Mouse (Mus musculus): Measurements from ENCODE around the gene Carnmt1. TPM values are rescaled to one million over a fixed set of nuclear protein-coding genes. Genes with fewer than 3 reads are reported as not detected.

Gene Carnmt1
- polyA plus RNA-seq, 1 experiment from 2014 or later: 26.9 TPM

DNA sequence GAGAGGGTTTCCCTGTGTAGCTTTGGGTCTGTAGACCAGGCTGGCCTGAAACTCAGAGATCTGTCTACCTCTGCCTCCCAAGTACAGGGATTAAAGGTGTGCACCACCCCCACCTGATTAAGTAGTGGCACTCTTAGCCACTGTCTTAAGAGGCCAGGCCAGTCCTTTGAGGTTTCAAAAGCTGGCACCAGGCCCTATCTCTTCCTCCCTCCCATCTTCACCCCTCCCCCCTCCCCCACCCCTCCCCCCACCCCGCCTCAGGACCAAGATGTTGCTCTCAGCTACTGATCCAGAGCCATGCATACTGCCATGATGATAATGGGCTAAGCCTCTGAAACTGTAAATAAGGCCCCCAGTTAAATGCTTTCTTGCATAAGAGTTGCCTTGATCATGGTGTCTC lies 11.2 kb upstream of the Carnmt1 start:
- no peak for ATAC-seq (ENCODE audit: low FRiP score)
- no peaks in the 10 kb centered on the region for H3K36me3 ChIP-seq
- no CpG with 5 or more reads among the region's 1 CpGs for WGBS

DNA sequence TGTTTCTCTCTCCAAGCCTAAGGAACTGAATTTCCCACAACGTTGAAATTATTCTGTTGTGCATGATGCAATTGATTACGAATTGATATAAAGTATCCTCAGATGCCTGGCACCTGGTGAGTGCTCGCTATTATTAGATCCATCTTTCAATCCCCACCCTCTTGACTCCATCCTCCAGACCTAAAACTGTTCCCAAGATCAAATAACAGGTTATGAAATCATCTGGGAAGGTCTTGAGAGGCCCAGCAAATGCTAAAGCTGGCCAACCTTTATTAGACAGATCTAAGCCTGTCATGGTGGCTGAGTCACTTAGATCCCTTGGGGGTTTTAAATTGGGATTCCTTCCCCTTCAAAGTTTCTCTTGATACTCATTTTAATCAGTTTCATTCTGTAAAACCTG lies 10.1 kb upstream of the Carnmt1 start:
- Histone ChIP-seq H3K4me2 (replicated peaks) (no peak overlapping the region), H3K9me3 (replicated peaks) (no peaks in the 10 kb centered on the region), H3K27ac (no peak overlapping the region), H3K4me3 (no peak overlapping the region), H3K36me3 (no peaks in the 10 kb centered on the region), H3K4me1 (no peaks in the 10 kb centered on the region), H3K27me3 (no peaks in the 10 kb centered on the region), H3K9ac (no peak overlapping the region)
- ATAC-seq (ENCODE audit: low FRiP score): no peak
- 87% methylated on average over 3 of the region's 3 CpGs for WGBS

More for the DNA sequence above, 11.2 kb upstream of the Carnmt1 start:
- no peaks in the 10 kb centered on the region for H3K4me1 ChIP-seq
- H3K27ac ChIP-seq: no peak overlapping the region
- H3K9me3 ChIP-seq (replicated peaks): no peaks in the 10 kb centered on the region
- H3K4me2 ChIP-seq (replicated peaks): no peak overlapping the region
- no peak overlapping the region for H3K4me3 ChIP-seq
- no peak overlapping the region for H3K9ac ChIP-seq
- no peaks in the 10 kb centered on the region for H3K27me3 ChIP-seq

DNA sequence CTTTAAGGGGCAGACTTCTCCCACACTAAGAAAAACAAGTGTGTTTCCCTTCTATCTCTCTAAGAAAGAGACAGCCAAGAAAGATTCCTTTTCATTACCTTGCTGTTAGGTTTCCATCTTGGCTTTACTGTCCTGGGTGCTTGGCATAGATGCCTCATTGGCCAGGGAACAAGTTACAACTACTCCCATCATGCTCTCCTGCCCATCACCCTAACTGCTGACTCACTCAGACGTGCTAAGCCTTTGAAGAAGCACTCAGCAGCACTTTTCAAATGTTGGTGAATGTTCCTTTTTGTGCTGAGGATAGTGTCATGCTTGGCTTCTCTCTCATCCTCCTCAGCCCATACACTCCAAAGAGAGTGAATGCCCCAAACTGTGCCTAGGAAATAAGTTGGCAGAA lies 8.9 kb upstream of the Carnmt1 start:
- no peak overlapping the region for H3K27ac ChIP-seq
- H3K36me3 ChIP-seq: no peaks in the 10 kb centered on the region
- WGBS: 53% methylated on average over 1 of the region's 1 CpGs
- H3K27me3 ChIP-seq: no peaks in the 10 kb centered on the region
- no peak for ATAC-seq (ENCODE audit: low FRiP score)
- H3K4me3 ChIP-seq: no peak overlapping the region
- H3K9me3 ChIP-seq (replicated peaks): no peaks in the 10 kb centered on the region
- H3K4me2 ChIP-seq (replicated peaks): no peak overlapping the region
- H3K9ac ChIP-seq: no peak overlapping the region
- no peaks in the 10 kb centered on the region for H3K4me1 ChIP-seq

DNA sequence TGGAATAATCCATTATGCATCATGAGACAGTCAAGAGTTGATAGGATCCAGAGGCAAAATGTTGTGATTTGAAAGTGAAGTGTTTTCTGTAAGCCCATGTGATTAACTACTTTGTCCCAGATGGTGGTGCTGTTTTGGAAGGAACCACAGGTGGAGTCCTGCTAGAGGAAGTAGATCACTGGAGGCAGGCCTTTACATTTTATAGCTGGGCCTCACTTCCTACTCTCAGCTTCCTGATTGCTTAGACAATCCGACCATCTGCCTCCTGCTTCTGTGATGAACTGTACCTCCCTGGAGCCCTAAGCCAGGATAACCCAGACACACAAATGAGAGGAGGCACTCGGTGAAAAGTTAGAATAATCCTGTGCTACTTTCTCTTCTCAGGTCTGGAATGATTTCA lies 6.7 kb upstream of the Carnmt1 start:
- H3K4me3 ChIP-seq: no peak overlapping the region
- no peaks in the 10 kb centered on the region for H3K9me3 ChIP-seq (replicated peaks)
- no peaks in the 10 kb centered on the region for H3K36me3 ChIP-seq
- no peaks in the 10 kb centered on the region for H3K27me3 ChIP-seq
- no peak overlapping the region for H3K27ac ChIP-seq
- WGBS: 74% methylated on average over 2 of the region's 2 CpGs
- H3K4me2 ChIP-seq (replicated peaks): no peak overlapping the region
- no peak overlapping the region for H3K9ac ChIP-seq
- ATAC-seq (ENCODE audit: low FRiP score): no peak
- no peaks in the 10 kb centered on the region for H3K4me1 ChIP-seq

DNA sequence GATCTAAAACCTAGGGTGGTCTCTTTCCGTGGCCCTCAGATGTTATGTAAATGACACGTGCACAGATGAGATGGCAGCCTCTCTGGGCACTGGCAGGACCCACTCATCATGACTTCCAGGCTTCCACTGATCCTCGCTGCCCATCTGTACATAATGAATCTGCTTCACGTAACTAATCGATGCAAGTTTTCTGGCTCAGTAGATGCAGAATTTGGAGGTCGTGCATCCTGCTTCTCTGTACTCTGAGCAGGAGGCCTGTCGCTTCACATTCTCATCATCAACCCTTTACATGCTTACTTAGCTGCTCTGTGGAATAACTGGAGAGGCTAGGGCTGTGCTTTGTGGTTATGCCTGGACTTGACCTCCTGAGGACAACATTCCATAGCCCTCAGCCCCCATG lies 3.6 kb upstream of the Carnmt1 start:
- Histone ChIP-seq H3K9ac (no peak overlapping the region), H3K27me3 (no peaks in the 10 kb centered on the region), H3K4me1 (peaks cover 5% of the 10 kb centered on the region), H3K4me2 (replicated peaks) (no peak overlapping the region), H3K36me3 (no peaks in the 10 kb centered on the region), H3K4me3 (no peak overlapping the region), H3K9me3 (replicated peaks) (no peaks in the 10 kb centered on the region), H3K27ac (no peak overlapping the region)
- ATAC-seq (ENCODE audit: low FRiP score): no peak
- 73% methylated on average over 7 of the region's 7 CpGs for WGBS

DNA sequence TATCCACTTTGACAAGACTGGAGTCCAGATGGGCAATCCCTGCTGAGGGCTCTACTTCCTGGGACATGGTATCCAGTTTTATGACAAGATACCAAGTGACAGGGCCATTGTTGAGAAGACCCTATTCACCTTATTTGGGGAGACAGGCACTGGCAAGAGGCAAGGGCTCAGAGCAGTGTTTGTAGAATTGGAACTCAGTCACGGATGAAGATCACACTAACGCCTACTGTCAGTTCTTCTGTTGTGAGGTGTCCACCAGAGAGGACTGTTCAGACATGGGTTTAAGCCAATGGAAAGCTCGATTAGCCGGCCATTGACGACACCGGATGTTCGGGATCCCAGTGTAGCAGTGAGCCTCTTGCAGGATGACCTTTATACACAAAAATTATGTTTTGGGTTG lies 1.0 kb upstream of the Carnmt1 start:
- 96% methylated on average over 7 of the region's 7 CpGs for WGBS

DNA sequence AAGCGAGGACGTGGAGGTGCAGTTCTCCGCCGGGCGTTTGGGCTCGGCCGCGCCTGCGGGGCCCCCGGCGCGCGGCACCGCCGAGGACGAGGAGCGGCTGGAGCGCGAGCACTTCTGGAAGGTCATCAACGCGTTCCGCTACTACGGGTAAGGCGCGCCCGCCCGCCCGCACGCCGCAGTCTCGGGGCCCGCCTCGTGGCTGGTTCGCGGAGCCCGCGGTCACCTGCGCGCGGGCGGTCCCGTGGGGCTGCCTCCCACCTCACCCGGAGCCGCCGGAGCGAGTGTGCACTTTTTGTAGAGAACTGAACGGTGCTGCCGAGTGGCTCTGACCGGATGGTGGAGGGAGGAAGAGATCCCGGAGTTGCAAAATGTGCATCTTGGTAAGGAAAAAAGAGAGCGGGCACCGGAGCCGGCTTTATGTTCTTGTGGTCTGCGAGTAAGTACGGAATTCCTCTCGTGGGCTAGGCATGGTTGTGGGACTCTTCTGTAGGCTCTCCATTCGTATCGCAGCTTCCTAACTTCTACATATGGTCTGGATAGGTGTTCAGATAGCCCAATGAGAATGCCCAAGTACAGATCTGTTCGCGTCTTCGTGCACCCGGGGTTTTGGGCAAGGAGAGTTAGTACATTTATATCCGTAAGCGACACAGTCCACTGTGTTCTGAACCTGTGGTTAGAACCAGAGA lies 635 bp downstream of the Carnmt1 start:
- Histone ChIP-seq H3K9me3 (replicated peaks) (no peaks in the 10 kb centered on the region), H3K4me2 (replicated peaks) (peak overlapping the region; percentile 70), H3K9ac (peak overlapping the region; percentile 77), H3K27ac (peak overlapping the region; percentile 65), H3K4me1 (peaks cover 21% of the 10 kb centered on the region), H3K27me3 (no peaks in the 10 kb centered on the region), H3K4me3 (peak overlapping the region; percentile 81), H3K36me3 (no peaks in the 10 kb centered on the region)
- ATAC-seq (ENCODE audit: low FRiP score): peak; percentile 84
- under 1% methylated on average over 61 of the region's 64 CpGs for WGBS

More for the DNA sequence above, 1.0 kb upstream of the Carnmt1 start:
- H3K4me1 ChIP-seq: peaks cover 21% of the 10 kb centered on the region
- no peaks in the 10 kb centered on the region for H3K36me3 ChIP-seq
- no peak for ATAC-seq (ENCODE audit: low FRiP score)
- H3K27me3 ChIP-seq: no peaks in the 10 kb centered on the region
- H3K27ac ChIP-seq: no peak overlapping the region
- H3K4me2 ChIP-seq (replicated peaks): no peak overlapping the region
- H3K9me3 ChIP-seq (replicated peaks): no peaks in the 10 kb centered on the region
- no peak overlapping the region for H3K4me3 ChIP-seq
- no peak overlapping the region for H3K9ac ChIP-seq

DNA sequence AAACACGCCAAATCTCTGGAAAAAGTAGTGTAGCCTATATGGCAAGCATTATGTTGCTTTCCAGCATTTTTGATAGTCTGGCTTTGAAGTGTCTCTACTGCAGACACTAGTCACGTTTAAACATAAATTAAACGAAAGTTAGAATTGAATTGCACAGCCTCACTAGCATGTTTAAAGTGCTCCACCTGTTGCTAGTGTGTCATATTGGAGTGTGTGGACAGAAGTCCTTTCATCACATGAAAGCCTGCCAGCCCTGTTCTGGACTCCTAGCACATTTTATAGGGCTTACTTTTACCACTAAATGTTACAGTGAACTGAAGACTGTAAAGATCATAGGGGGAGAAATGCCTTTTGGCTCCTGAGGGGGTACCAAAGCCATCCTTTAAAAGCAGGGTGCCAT lies 1.9 kb downstream of the Carnmt1 start:
- Histone ChIP-seq H3K27me3 (no peaks in the 10 kb centered on the region), H3K4me3 (no peak overlapping the region), H3K4me2 (replicated peaks) (peak overlapping the region; percentile 70), H3K9ac (no peak overlapping the region), H3K27ac (no peak overlapping the region), H3K36me3 (no peaks in the 10 kb centered on the region), H3K4me1 (peaks cover 21% of the 10 kb centered on the region), H3K9me3 (replicated peaks) (no peaks in the 10 kb centered on the region)
- ATAC-seq (ENCODE audit: low FRiP score): no peak
- WGBS: 50% methylated on average over 3 of the region's 3 CpGs

DNA sequence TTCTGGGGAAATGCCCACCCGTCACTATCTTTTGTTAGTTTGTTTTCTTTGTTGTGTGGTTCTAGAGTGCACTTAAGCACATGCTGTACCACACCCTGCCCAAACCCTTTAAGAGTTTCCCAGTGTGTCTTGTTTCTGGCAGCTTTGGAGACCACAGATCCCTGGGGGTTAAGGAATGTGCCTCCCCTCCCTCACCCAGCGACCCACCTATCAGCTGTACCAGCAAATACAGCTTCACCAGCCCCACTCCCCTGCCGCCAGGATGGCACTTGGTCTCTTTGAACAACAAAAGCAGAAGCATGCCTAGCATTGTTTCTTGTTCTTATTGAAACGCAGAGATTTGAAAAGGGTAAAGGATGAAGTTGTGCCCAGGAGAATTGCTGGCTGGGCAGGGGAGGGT lies 2.6 kb downstream of the Carnmt1 start:
- Histone ChIP-seq H3K27me3 (no peaks in the 10 kb centered on the region), H3K9ac (0 out of 2 replicates have a peak overlapping the region, but pooled peaks have one; percentile 35), H3K36me3 (no peaks in the 10 kb centered on the region), H3K9me3 (replicated peaks) (no peaks in the 10 kb centered on the region), H3K4me2 (replicated peaks) (peak overlapping the region; percentile 70; the same call in 1 of the 2 replicates), H3K27ac (no peak overlapping the region), H3K4me1 (peaks cover 21% of the 10 kb centered on the region), H3K4me3 (no peak overlapping the region)
- no peak for ATAC-seq (ENCODE audit: low FRiP score)
- 12% methylated on average over 4 of the region's 4 CpGs for WGBS

DNA sequence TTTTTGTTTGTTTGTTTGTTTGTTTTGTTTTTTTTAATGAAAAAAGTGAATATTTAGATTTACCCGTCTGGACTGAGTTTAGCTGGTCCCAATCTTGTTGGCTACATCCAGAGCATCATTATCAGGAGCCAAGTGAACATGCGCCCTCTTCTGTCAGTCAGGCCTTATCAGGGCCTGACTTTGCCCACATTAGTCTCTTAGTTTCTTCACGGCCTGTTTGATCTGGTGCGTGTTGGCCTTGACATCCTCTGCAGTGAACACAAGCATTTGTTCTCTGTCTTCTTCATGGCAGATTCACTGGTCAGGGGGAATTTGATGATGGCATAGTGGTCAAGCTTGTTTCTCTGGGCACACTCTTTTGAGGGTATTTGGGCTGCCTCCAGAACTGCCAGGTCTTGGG lies 11.6 kb downstream of the Carnmt1 start:
- Histone ChIP-seq H3K36me3 (peaks cover 14% of the 10 kb centered on the region), H3K9ac (no peak overlapping the region), H3K4me1 (no peaks in the 10 kb centered on the region), H3K9me3 (replicated peaks) (no peaks in the 10 kb centered on the region), H3K4me2 (replicated peaks) (no peak overlapping the region), H3K4me3 (no peak overlapping the region), H3K27me3 (no peaks in the 10 kb centered on the region), H3K27ac (no peak overlapping the region)
- no peak for ATAC-seq (ENCODE audit: low FRiP score)
- WGBS: 82% methylated on average over 4 of the region's 4 CpGs

DNA sequence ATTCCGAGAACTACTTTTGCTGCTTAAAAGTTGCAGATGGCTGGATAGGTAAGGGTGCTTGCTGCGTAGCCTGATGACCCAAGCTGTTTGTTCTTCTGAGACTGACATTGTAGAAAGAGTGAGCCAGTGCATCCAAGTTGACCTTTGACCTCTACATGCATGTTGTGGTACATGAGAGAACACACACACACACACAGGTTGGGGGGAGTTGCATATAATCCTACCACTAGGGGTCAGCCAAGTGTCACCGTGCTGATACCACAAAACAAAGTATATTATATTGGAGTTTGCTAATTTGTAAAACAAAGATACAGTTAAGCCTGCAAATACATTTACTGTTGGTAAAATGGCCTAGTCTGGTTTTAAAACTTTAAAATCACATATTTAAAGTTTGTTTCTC lies 17.0 kb downstream of the Carnmt1 start:
- no peak overlapping the region for H3K4me2 ChIP-seq (replicated peaks)
- H3K36me3 ChIP-seq: no peaks in the 10 kb centered on the region
- H3K9me3 ChIP-seq (replicated peaks): no peaks in the 10 kb centered on the region
- 74% methylated on average over 3 of the region's 3 CpGs for WGBS
- no peaks in the 10 kb centered on the region for H3K27me3 ChIP-seq
- H3K9ac ChIP-seq: no peak overlapping the region
- no peaks in the 10 kb centered on the region for H3K4me1 ChIP-seq
- H3K4me3 ChIP-seq: no peak overlapping the region
- no peak; the same call in 1 of the 2 replicates for ATAC-seq (ENCODE audit: low FRiP score)
- no peak overlapping the region for H3K27ac ChIP-seq

DNA sequence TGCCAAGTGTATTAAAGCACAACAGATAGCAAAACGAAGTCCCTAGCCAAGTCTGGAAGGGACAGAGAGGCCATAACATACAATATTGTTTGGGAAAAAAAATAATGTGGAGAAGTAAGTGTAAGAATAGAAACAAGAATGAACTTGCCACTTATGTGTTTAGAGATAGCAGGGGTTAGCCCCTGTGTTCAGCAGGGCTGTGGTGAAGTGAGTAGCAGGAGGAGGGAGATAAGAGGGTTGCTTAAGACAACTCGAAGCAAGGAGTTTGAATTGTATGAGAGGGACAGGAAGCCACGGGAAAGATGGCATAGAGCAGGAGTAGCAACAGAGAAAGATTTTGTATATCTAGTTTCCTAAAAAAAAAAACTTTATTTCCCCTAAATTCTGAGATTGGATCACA lies 21.6 kb downstream of the Carnmt1 start:
- Histone ChIP-seq H3K27ac (no peak overlapping the region), H3K36me3 (0 out of 2 replicates have a peak, but pooled peaks cover 4% of the 10 kb centered on the region), H3K27me3 (no peaks in the 10 kb centered on the region), H3K4me2 (replicated peaks) (no peak overlapping the region), H3K4me1 (no peaks in the 10 kb centered on the region), H3K9ac (no peak overlapping the region), H3K4me3 (no peak overlapping the region), H3K9me3 (replicated peaks) (no peaks in the 10 kb centered on the region)
- no peak for ATAC-seq (ENCODE audit: low FRiP score)
- 86% methylated on average over 3 of the region's 3 CpGs for WGBS

DNA sequence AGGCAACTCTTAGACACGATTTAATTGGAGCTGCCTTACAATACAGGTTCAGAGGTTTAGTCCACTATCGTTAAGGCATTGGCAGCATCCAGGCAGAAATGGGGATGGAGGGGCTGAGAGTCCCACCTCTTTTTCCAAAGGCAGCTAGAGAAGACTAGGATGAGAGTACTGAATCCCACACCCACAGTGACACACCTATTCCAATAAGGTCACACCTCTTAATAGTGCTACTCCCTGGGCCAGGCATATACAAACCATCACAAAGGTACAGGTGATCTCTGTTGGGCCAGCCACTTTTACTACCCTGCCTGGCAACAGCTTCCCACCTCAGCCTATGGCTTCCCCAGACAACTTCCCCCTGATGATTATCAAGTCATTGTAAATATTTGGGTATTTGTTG lies 22.2 kb downstream of the Carnmt1 start:
- H3K9me3 ChIP-seq (replicated peaks): no peaks in the 10 kb centered on the region
- no peaks in the 10 kb centered on the region for H3K4me1 ChIP-seq
- H3K4me3 ChIP-seq: no peak overlapping the region
- no peak overlapping the region for H3K9ac ChIP-seq
- no peak overlapping the region for H3K27ac ChIP-seq
- 0 out of 2 replicates have a peak, but pooled peaks cover 4% of the 10 kb centered on the region for H3K36me3 ChIP-seq
- 90% methylated on average over 2 of the region's 2 CpGs for WGBS
- no peaks in the 10 kb centered on the region for H3K27me3 ChIP-seq
- H3K4me2 ChIP-seq (replicated peaks): no peak overlapping the region
- no peak for ATAC-seq (ENCODE audit: low FRiP score)

All from hindbrain, embryonic 12.5 days (tissue).